Mouse (Mus musculus) neural tube, embryonic 12.5 days (tissue): ENCODE data around the gene Prss57. TPM values are rescaled to one million over a fixed set of nuclear protein-coding genes. Genes with fewer than 3 reads are reported as not detected.

Experiments used
- ATAC-seq: fragments of 200-750 bp; cut with Nextera tagmentation; 2 replicates; pipeline ENCODE4 v1.8.0; 2017; ENCODE audit warnings: low read depth, mild to moderate bottlenecking, moderate TSS enrichment, moderate library complexity; ENCODE audit not compliant: low FRiP score
- H3K27ac ChIP-seq: fragments of 300-500 bp; sonication (generic); 2 replicates; pipeline ENCODE4 v1.5.1; 2016
- H3K27me3 ChIP-seq: fragments of 300-500 bp; sonication (generic); replicated peaks from 2 replicates; pipeline ENCODE4 v1.6.1; 2016; ENCODE audit warnings: mild to moderate bottlenecking
- H3K36me3 ChIP-seq: fragments of 300-500 bp; sonication (generic); 2 replicates; pipeline ENCODE4 v1.6.1; 2016; ENCODE audit warnings: mild to moderate bottlenecking
- H3K4me1 ChIP-seq: fragments of 300-500 bp; sonication (generic); 2 replicates; pipeline ENCODE4 v1.6.1; 2016
- H3K4me2 ChIP-seq: fragments of 300-500 bp; sonication (generic); replicated peaks from 2 replicates; pipeline ENCODE4 v1.6.1; 2016; ENCODE audit warnings: mild to moderate bottlenecking
- H3K4me3 ChIP-seq: fragments of 300-500 bp; sonication (generic); 2 replicates; pipeline ENCODE4 v1.5.1; 2016
- H3K9ac ChIP-seq: fragments of 300-500 bp; sonication (generic); 2 replicates; pipeline ENCODE4 v1.6.1; 2016; ENCODE audit warnings: mild to moderate bottlenecking
- H3K9me3 ChIP-seq: fragments of 300-500 bp; sonication (generic); 2 replicates; pipeline ENCODE4 v1.6.1; 2016; ENCODE audit warnings: mild to moderate bottlenecking
- WGBS: fragments of 180-500 bp; shearing (Covaris S2); methylation state at CpG from one replicate; pipeline ENCODE4 v1.1.7; 2016; 5-methylcytosine and 5-hydroxymethylcytosine counted together
- polyA plus RNA-seq: library from polyadenylated mRNA; unstranded; fragments of >200 nt; fragmentation: Nextera tagmentation; extraction: Ambion mirVana; gene quantifications from 2 replicates; pipeline ENCODE4 v1.2.1, GENCODE M21; 2016

The Prss57 gene
- 0.16 and 0.42 TPM in 2 replicates for polyA plus RNA-seq

- Histone ChIP-seq H3K9me3 (no peaks in the 10 kb centered on the region), H3K9ac (no peak within 1 kb of the TSS), H3K4me1 (peaks cover 15% of the 10 kb centered on the region), H3K27me3 (0 out of 2 replicates have a peak, but pooled peaks cover 4% of the 10 kb centered on the region), H3K27ac (no peak within 1 kb of the TSS), H3K4me2 (no peak within 1 kb of the TSS), H3K36me3 (no peaks in the 10 kb centered on the region), H3K4me3 (no peak within 1 kb of the TSS)
- ATAC-seq = no peak
- 90% methylated on average over 4 of the region's 4 CpGs for WGBS
Measured at GRCm38 (mm10) chr10:79790861-79791260, at the start of gene Prss57. TSS of gene Prss57 (minus strand) at chr10:79790961.

GRCm38 (mm10) chr10:79840091-79840490 lies 49.3 kb upstream of the Prss57 start:
- Histone ChIP-seq H3K4me1 (peaks cover 25% of the 10 kb centered on the region), H3K4me3 (no peak overlapping the region), H3K4me2 (peak overlapping the region; percentile 66), H3K27me3 (no peaks in the 10 kb centered on the region), H3K36me3 (no peaks in the 10 kb centered on the region), H3K27ac (0 out of 2 replicates have a peak overlapping the region, but pooled peaks have one; percentile 50), H3K9me3 (no peaks in the 10 kb centered on the region), H3K9ac (no peak overlapping the region)
- 90% methylated on average over 3 of the region's 3 CpGs for WGBS
- ATAC-seq = no peak

- H3K4me2 ChIP-seq = no peak overlapping the region
- peaks cover 20% of the 10 kb centered on the region for H3K4me1 ChIP-seq
- ATAC-seq = no peak
Measured at GRCm38 (mm10) chr10:79838151-79838550, 47.4 kb upstream of the Prss57 start.

GRCm38 (mm10) chr10:79836918-79837317 lies 46.2 kb upstream of the Prss57 start:
- Histone ChIP-seq H3K27ac (no peak overlapping the region), H3K9me3 (no peaks in the 10 kb centered on the region), H3K4me2 (no peak overlapping the region), H3K4me1 (peaks cover 13% of the 10 kb centered on the region), H3K4me3 (no peak overlapping the region), H3K27me3 (no peaks in the 10 kb centered on the region), H3K36me3 (no peaks in the 10 kb centered on the region), H3K9ac (no peak overlapping the region)
- no peak for ATAC-seq
- WGBS = 96% methylated on average over 3 of the region's 3 CpGs

More at GRCm38 (mm10) chr10:79838151-79838550, 47.4 kb upstream of the Prss57 start:
- H3K27ac ChIP-seq = no peak overlapping the region
- 62% methylated on average over 2 of the region's 2 CpGs for WGBS
- H3K4me3 ChIP-seq = no peak overlapping the region
- no peak overlapping the region for H3K9ac ChIP-seq
- H3K27me3 ChIP-seq = no peaks in the 10 kb centered on the region
- no peaks in the 10 kb centered on the region for H3K9me3 ChIP-seq
- H3K36me3 ChIP-seq = no peaks in the 10 kb centered on the region

DNA sequence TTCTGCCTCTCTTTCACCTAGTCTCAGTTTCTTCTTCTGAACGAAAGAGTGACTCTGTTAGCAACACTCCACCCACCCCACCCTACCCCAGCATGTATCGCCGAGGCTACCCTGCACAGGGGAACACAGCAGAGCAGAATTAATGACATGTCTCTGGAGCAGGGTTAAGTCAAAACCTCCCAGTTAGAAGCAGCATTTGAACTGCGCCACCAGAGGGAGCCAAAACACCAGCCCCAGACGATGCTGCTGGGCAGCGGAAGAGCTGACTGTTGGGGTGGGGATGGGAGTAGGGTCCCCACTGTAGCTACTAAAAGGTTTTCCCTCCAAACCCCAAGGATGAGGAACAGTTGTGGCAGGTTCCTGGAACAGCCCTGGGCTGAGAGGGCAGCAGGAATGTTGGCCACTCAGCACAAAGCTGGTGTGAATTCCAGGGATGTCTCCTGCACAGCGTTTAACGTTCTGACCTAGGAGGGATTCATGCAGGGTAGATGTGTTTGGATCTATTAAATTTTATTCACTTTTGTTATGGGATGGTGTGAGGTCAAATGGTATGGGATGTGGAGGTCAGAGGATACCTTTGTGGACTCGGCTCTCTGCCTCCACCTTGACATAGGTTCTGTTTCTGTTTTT lies 44.1 kb upstream of the Prss57 start:
- no peaks in the 10 kb centered on the region for H3K4me1 ChIP-seq
- no peaks in the 10 kb centered on the region for H3K36me3 ChIP-seq
- no peak overlapping the region for H3K9ac ChIP-seq
- H3K9me3 ChIP-seq = no peaks in the 10 kb centered on the region
- H3K4me3 ChIP-seq = no peak overlapping the region
- no peak overlapping the region for H3K4me2 ChIP-seq
- 31% methylated on average over 9 of the region's 9 CpGs for WGBS
- ATAC-seq = peak; percentile 63; the same call in 1 of the 2 replicates
- no peaks in the 10 kb centered on the region for H3K27me3 ChIP-seq
- no peak overlapping the region for H3K27ac ChIP-seq

- Histone ChIP-seq H3K4me1 (no peaks in the 10 kb centered on the region), H3K9me3 (no peaks in the 10 kb centered on the region), H3K27ac (no peak overlapping the region), H3K36me3 (no peaks in the 10 kb centered on the region), H3K4me2 (no peak overlapping the region), H3K9ac (no peak overlapping the region), H3K27me3 (no peaks in the 10 kb centered on the region), H3K4me3 (no peak overlapping the region)
- ATAC-seq = no peak
- WGBS = 77% methylated on average over 9 of the region's 9 CpGs
Measured at GRCm38 (mm10) chr10:79832786-79833181, 42.0 kb upstream of the Prss57 start.

DNA sequence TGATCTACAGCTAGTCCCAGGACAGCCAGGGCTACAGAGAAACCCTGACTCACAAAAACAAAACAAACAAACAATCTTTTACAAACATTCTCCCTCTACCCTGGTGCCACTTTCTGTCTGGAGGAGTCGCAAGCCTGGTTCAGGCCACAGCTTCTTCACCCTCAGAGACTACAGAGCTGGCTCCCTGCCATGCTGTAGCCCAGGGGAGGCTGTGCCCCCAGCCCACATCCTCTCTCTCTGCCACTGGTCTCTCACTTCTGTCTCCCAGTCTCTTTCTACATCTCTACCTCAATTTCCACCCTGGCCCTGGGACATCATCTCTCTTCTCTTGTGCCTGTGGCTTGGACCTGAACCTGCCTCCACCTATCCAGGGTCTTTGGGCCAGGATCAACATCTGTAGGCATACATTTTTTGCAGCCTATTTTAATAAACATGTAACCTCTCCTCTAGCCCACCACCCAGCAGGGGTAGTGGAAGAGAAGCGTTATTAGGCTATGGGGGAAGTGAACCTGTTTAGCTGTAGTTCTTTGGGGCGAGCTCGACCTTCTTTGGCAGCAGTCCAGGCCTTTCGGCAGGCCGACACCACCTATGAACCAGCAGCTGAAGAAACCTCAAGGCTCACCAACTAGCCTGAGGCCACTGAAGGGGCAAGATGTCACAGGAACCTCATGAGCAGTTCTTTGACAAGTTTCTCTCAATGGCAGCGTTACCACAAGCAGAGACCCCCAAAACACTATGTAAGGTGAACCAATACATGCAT lies 41.4 kb upstream of the Prss57 start:
- no peak overlapping the region for H3K4me3 ChIP-seq
- H3K36me3 ChIP-seq = no peaks in the 10 kb centered on the region
- H3K27me3 ChIP-seq = no peaks in the 10 kb centered on the region
- no peak for ATAC-seq
- H3K9me3 ChIP-seq = no peaks in the 10 kb centered on the region
- no peak overlapping the region for H3K4me2 ChIP-seq
- no peaks in the 10 kb centered on the region for H3K4me1 ChIP-seq
- H3K9ac ChIP-seq = 0 out of 2 replicates have a peak overlapping the region, but pooled peaks have one; percentile 26
- H3K27ac ChIP-seq = no peak overlapping the region
- 87% methylated on average over 7 of the region's 7 CpGs for WGBS

GRCm38 (mm10) chr10:79831583-79831982 lies 40.8 kb upstream of the Prss57 start:
- H3K27ac ChIP-seq = no peak overlapping the region
- H3K9me3 ChIP-seq = no peaks in the 10 kb centered on the region
- H3K4me3 ChIP-seq = no peak overlapping the region
- H3K36me3 ChIP-seq = no peaks in the 10 kb centered on the region
- 85% methylated on average over 3 of the region's 3 CpGs for whole genome bisulfite sequencing
- no peaks in the 10 kb centered on the region for H3K27me3 ChIP-seq
- no peak for ATAC-seq
- no peaks in the 10 kb centered on the region for H3K4me1 ChIP-seq
- no peak overlapping the region for H3K4me2 ChIP-seq
- H3K9ac ChIP-seq = no peak overlapping the region

DNA sequence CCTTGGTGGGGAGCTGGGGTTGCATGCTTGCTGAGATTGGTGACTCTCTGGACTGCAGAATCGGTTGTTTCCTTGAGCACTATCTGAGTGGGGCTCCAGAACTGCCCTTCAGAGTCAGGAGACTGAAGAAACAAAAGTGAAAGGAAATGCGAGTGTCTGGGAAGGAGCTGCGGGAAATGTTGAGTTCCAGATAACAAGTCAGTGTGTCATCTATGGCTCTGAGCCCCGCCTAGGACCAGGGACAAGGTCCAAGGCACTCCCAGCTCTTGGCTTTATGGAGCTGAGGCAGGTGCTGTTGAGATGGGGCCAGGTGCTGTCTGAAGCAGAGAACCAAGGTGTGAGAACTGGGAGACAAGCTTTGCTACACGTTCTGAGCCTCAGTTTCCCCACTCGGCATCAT lies 33.7 kb upstream of the Prss57 start:
- WGBS = 73% methylated on average over 6 of the region's 6 CpGs
- peaks cover 12% of the 10 kb centered on the region; the same call in 1 of the 2 replicates for H3K4me1 ChIP-seq
- no peak for ATAC-seq
- H3K36me3 ChIP-seq = peaks cover 18% of the 10 kb centered on the region
- H3K9me3 ChIP-seq = no peaks in the 10 kb centered on the region
- H3K4me2 ChIP-seq = no peak overlapping the region
- H3K27me3 ChIP-seq = no peaks in the 10 kb centered on the region
- no peak overlapping the region for H3K9ac ChIP-seq
- H3K4me3 ChIP-seq = no peak overlapping the region
- no peak overlapping the region for H3K27ac ChIP-seq

DNA sequence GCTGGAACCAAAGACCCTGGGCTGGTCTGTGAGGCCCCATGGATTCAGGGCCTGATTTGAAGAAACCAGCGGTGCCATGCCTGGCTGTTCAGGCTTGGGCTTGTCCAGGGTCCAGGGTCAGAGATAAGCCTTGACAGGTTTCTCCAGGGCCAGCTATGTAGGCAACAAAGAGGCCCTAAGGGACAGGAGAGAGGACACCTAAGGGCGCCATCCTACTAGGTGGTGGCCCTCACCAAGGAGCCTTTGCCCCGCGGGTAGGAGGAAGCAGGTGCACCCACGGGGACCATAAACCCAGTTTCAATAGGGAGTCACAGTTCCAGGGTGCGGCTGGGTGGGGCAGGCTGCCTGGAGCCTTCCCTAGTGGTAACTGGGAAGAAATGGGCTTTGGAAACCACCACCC lies 32.2 kb upstream of the Prss57 start:
- 68% methylated on average over 6 of the region's 6 CpGs for WGBS
- ATAC-seq = no peak
- no peaks in the 10 kb centered on the region for H3K9me3 ChIP-seq
- H3K4me2 ChIP-seq = no peak overlapping the region
- H3K9ac ChIP-seq = no peak overlapping the region
- H3K4me3 ChIP-seq = no peak overlapping the region
- no peaks in the 10 kb centered on the region for H3K27me3 ChIP-seq
- peaks cover 32% of the 10 kb centered on the region for H3K36me3 ChIP-seq
- H3K27ac ChIP-seq = no peak overlapping the region
- peaks cover 12% of the 10 kb centered on the region; the same call in 1 of the 2 replicates for H3K4me1 ChIP-seq

DNA sequence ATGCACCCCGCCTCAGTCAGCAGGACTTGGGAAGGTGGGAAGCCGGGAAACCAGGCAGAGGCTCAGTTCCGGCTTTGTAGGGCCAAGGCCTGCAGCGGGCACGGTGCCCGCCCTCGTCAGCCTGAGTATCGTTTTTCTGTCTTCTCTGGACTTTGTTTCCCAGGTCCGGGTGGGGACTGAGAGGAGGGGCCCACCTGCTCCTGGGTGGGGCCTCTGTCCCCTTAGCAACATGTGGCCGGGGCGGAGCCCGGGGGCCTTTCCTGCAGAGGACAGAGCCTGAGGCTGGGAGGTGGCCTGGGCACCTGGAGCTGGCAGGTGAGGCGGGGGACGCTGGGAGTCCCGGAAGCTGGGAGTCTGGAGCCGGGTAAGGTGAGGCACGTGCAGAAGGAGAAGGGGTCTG lies 31.6 kb upstream of the Prss57 start:
- no peak overlapping the region for H3K9ac ChIP-seq
- H3K27me3 ChIP-seq = no peaks in the 10 kb centered on the region
- no peaks in the 10 kb centered on the region for H3K9me3 ChIP-seq
- WGBS = 33% methylated on average over 17 of the region's 17 CpGs
- H3K4me2 ChIP-seq = peak overlapping the region; percentile 30; the same call in 1 of the 2 replicates
- no peak overlapping the region for H3K27ac ChIP-seq
- H3K36me3 ChIP-seq = peaks cover 34% of the 10 kb centered on the region
- H3K4me1 ChIP-seq = peaks cover 12% of the 10 kb centered on the region; the same call in 1 of the 2 replicates
- no peak overlapping the region for H3K4me3 ChIP-seq
- ATAC-seq = no peak

DNA sequence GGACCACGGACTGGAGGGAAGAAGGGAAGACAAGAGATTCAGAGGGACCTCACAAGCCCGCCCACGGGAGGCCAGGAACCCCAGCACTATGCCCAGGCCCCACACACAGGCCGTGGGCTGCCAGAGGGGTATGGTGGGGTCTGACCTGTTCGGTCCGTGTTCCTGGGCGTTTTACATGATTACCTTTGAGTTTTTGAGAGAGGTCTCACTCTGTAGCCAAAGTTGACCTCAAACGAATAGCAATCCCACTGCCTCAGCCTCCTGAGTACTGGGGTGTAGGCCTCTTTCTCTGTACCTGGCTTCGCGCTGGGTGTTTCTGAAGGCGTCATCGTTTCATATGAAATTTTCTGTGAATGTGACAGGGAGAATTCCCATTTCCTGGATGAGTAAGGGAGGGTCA lies 31.0 kb upstream of the Prss57 start:
- Histone ChIP-seq H3K4me3 (no peak overlapping the region), H3K4me1 (peaks cover 12% of the 10 kb centered on the region; the same call in 1 of the 2 replicates), H3K9ac (no peak overlapping the region), H3K27ac (no peak overlapping the region), H3K9me3 (no peaks in the 10 kb centered on the region), H3K36me3 (peaks cover 37% of the 10 kb centered on the region), H3K4me2 (no peak overlapping the region), H3K27me3 (no peaks in the 10 kb centered on the region)
- no peak for ATAC-seq
- 89% methylated on average over 12 of the region's 12 CpGs for WGBS
